Mouse (Mus musculus) CD4-positive, CD25-positive, alpha-beta regulatory T cell, adult 4 months (primary cell): ENCODE measurements around the gene Zfp462. TPM values are rescaled to one million over a fixed set of nuclear protein-coding genes. Genes with fewer than 3 reads are reported as not detected.

Source experiments
- ATAC-seq: one replicate; pipeline ENCODE4 v1.8.0; 2017
- polyA plus RNA-seq, 2 experiments: library from polyadenylated mRNA; unstranded; fragments of 100-300 nt; shearing (Covaris generic); gene quantifications; one replicate each; pipeline ENCODE4 v1.2.1; 2017

The Zfp462 gene
- polyA plus RNA-seq, 2 experiments from 2014 or later: not detected

- no peak for ATAC-seq
Observed at GRCm38 (mm10) chr4:55049938-55050610, 105.2 kb downstream of the Zfp462 start.

DNA sequence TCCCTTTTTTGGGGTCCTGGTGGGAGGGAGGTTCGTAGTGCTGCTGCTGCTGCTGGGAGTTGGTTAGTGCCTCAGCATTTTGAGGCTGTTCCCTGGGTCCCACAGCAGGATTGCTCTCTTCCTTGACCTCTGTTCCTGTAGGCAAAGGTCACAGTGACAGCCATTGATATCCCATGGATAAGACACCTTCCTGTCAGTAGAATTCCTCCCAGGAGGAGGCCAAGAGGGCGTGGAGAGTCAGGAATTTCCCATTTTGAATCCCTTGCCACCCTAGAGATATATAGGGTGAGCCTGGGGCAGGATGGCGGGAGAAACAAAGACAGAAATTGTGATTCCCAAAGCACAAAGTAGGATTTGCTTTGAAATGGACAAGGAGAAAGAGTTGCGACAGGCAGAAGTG, 106.5 kb downstream of the Zfp462 start:
- no peak for ATAC-seq

- no peak for ATAC-seq
Observed at GRCm38 (mm10) chr4:55052686-55053085, 107.8 kb downstream of the Zfp462 start.

- ATAC-seq: no peak
Observed at GRCm38 (mm10) chr4:55057666-55058455, 113.0 kb downstream of the Zfp462 start.

DNA sequence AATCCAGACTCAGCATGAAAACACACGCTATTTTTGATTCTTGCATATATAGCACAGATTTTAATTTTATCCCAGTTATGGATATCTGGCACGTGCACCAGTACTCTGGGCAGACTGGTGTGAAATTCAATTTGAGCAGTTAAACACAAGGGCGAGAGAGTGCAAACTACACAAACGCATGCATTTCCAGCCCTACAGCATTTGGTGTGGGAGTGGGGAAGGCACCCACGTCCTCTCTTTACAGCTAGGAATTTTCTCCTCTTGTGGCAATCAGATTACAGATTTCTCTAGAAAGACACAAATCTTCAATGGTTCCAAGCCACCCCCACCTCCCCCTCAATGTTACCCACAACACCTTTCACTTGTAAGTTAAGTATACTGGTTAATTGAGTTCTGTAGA, 114.1 kb downstream of the Zfp462 start:
- no peak for ATAC-seq

GRCm38 (mm10) chr4:55066341-55067170, 121.7 kb downstream of the Zfp462 start:
- ATAC-seq: no peak

DNA sequence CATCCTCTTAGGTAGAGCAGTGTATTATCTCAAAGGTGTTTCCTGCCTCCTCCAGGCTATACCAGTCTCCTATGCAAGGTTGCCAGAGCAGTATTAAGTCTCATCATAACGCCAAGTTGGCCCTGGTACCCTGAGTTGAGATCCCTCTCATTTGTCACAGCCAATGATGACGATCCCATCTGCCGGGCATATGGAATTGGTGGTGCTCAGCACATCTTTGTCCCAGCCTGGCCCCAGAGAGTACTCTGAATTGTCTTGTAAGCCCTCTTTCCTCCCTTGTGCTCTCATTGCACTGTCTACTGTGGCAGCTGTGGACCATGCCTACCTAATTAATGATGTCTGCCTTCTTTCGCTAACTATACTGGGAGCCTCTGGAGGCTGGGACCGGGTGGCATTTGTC, 126.7 kb downstream of the Zfp462 start:
- ATAC-seq: no peak

GRCm38 (mm10) chr4:55077133-55077889, 132.5 kb downstream of the Zfp462 start:
- ATAC-seq: no peak

GRCm38 (mm10) chr4:55077902-55078716, 133.3 kb downstream of the Zfp462 start:
- no peak for ATAC-seq

GRCm38 (mm10) chr4:55079056-55079455, 134.2 kb downstream of the Zfp462 start:
- no peak for ATAC-seq

DNA sequence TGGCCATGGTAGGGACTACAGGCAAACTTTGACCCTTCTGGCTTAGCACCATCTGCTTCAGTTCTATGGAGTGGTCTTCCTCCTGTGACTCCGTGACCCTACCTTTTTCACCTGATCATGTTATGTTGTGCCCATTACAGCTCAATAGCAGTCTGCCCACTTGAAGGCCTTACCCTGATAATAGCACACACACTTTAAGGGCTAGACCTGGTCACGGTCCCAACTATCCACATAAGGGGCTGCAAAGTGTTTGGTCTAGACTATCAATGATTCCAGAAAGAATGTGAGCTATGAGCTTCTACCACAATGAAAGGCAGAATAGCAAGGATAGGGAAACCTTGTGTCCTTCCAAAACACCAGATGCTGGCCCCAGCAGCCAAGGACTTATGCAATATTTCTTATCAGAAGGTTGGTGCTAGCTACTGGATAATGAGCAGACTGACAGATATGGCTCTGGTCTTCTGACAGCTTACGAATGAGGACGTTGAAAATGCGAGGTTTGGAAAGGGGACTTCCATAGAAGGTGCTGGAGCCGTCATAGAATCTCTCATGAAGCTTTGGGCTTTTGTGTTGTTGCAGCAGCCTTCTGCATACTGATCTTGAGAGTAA, 139.3 kb downstream of the Zfp462 start:
- ATAC-seq: no peak

GRCm38 (mm10) chr4:55088153-55088552, 143.3 kb downstream of the Zfp462 start:
- no peak for ATAC-seq

GRCm38 (mm10) chr4:55088922-55089321, 144.1 kb downstream of the Zfp462 start:
- no peak for ATAC-seq

GRCm38 (mm10) chr4:55097157-55097556, 152.3 kb downstream of the Zfp462 start:
- no peak for ATAC-seq

DNA sequence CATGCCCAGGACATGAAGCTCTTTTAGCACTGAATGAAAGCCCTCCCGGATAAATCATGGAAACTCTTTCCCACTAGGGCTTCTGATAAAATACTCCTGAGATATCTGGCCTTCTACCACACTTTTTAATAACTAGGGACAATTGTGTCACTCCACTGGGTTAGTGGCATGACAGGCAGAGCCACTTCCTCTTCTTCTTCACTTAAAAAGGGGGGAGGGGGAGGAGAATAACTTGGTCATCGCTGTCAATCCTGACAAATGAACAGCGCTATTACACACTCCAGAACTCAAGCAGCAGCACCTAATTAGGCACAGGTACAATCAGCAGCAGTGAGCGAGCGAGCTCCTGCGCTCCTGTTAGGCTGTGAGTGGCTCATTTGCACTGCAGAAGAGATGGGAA, 153.5 kb downstream of the Zfp462 start:
- ATAC-seq: no peak

DNA sequence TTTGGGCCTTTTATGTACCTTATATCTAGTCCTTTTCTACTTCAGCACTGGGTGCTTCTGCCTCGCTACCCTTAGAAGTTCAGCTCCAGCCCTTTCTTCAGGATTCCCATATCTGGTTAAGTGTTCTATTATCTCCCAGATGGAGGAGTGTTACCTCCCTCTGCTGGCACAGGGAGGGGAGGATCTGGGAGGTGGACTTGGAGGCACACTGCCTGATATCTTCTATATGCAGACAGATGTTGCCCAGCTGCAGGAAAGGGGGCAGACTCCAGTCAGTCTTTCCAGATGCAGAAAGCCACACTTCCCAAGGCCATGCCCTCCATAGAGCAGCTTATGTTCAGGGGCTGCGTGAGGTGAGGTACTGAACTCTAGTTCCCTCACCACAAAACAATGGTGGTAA, 156.0 kb downstream of the Zfp462 start:
- no peak for ATAC-seq

- ATAC-seq: no peak
Observed at GRCm38 (mm10) chr4:55101601-55102000, 156.8 kb downstream of the Zfp462 start.

GRCm38 (mm10) chr4:55102382-55102781, 157.5 kb downstream of the Zfp462 start:
- no peak for ATAC-seq

GRCm38 (mm10) chr4:55103575-55103974, 158.7 kb downstream of the Zfp462 start:
- no peak for ATAC-seq

GRCm38 (mm10) chr4:55117839-55118487, 173.1 kb downstream of the Zfp462 start:
- no peak for ATAC-seq

DNA sequence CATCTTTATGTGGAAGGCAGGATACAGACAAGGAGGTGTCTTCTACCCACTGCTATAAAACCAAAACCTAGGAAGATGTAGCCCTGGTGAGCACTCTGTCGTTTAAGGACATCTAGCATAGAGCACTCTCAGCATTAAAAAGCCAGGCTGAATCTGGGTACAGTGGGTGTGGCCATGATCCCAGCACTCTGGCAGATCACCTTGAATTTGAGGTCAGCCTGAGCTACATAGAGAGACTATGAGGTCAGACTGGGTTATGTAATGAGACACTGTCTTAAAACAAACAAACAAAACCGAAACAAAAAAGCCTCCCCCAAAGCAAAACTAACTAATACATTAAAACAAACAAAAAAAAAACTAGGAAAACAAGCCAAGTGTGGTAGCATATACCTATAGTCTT, 176.3 kb downstream of the Zfp462 start:
- no peak for ATAC-seq
